Mouse (Mus musculus) lung, adult 2 months (tissue): Measurements from ENCODE around the gene Paics.

Experiments
- CTCF ChIP-seq: fragments of 200-500 bp; IDR thresholded peaks from 2 replicates; pipeline ENCODE4 v1.5.1; 2011; ENCODE audit warnings: mild to moderate bottlenecking, low read length, control low read depth; ENCODE audit not compliant: insufficient read depth
- POLR2A ChIP-seq: fragments of 200-500 bp; IDR thresholded peaks from 2 replicates; pipeline ENCODE4 v1.6.1; 2011; ENCODE audit warnings: low read depth, mild to moderate bottlenecking, control low read depth, low read length, borderline replicate concordance; ENCODE audit errors: extremely low read depth

- TF ChIP-seq CTCF (no peak), POLR2A (no peak)
Measured at GRCm38 (mm10) chr5:76962545-76962944, 11.4 kb downstream of the Paics start.
